Mouse (Mus musculus): ENCODE data around the gene Slc3a2. TPM values are rescaled to one million over a fixed set of nuclear protein-coding genes. Genes with fewer than 3 reads are reported as not detected.

The Slc3a2 gene
- polyA plus RNA-seq, 1 experiment from 2014 or later: 128 TPM

- no peak for ATAC-seq (ENCODE audit: insufficient number of reproducible peaks, low FRiP score, low TSS enrichment, low read depth)
- H3K4me3 ChIP-seq (replicated peaks): no peak overlapping the region
- H3K4me2 ChIP-seq (replicated peaks): no peak overlapping the region
- H3K36me3 ChIP-seq: peaks cover 49% of the 10 kb centered on the region
- peaks cover 28% of the 10 kb centered on the region for H3K4me1 ChIP-seq
- 92% methylated on average over 7 of the region's 7 CpGs for WGBS
- H3K27ac ChIP-seq (replicated peaks): no peak overlapping the region; the same call in 1 of the 2 replicates
- H3K9me3 ChIP-seq (replicated peaks): no peaks in the 10 kb centered on the region
- H3K9ac ChIP-seq: no peak overlapping the region
- H3K27me3 ChIP-seq: no peaks in the 10 kb centered on the region
These were observed 16.2 kb downstream of the Slc3a2 start for GRCm38 (mm10) chr19:8706930-8707329.

- no peak for ATAC-seq (ENCODE audit: insufficient number of reproducible peaks, low FRiP score, low TSS enrichment, low read depth)
- H3K9me3 ChIP-seq (replicated peaks): no peaks in the 10 kb centered on the region
- 70% methylated on average over 7 of the region's 7 CpGs for WGBS
These were observed 17.0 kb downstream of the Slc3a2 start for GRCm38 (mm10) chr19:8706132-8706667.

DNA sequence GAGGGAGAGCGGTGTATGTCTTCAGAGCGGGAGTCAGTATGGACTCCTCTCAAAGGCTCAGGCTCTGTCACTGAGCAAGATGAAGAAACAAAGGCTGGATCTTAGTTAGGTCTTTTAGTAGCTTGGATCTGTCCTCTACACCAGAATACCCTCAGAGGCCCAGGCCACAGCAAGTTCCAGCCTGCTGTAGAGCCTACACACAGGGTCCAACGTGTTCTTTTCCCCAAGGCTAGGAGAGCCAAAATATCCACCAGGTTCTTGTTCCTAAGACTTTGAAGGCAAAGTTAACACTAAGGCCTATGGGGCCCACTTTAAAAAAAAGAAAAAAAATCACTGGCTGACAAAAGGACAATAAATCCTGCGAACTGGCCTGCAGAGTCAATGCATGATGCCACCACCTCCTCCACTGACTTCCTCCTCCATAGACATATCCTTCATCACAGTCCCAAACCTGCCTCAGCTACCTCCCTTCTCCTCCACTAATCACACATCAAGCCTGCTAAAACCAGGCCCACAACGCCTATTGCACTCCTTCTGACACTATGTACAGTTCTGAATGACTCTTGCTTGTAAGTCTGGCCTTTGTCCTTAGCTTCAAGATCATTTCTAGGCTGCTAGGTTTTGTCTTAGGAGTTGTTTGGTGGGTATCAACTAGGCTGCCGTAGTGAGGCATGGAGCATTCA is 18.0 kb downstream of the Slc3a2 start:
- Histone ChIP-seq H3K9me3 (replicated peaks) (no peaks in the 10 kb centered on the region), H3K36me3 (peaks cover 37% of the 10 kb centered on the region), H3K4me3 (replicated peaks) (no peak overlapping the region), H3K9ac (no peak overlapping the region), H3K27ac (replicated peaks) (peak overlapping the region; percentile 17; the same call in 1 of the 2 replicates), H3K4me1 (peaks cover 11% of the 10 kb centered on the region), H3K4me2 (replicated peaks) (no peak overlapping the region), H3K27me3 (no peaks in the 10 kb centered on the region)
- no peak for ATAC-seq (ENCODE audit: insufficient number of reproducible peaks, low FRiP score, low TSS enrichment, low read depth)
- 72% methylated on average over 6 of the region's 6 CpGs for WGBS

More at GRCm38 (mm10) chr19:8706132-8706667, 17.0 kb downstream of the Slc3a2 start:
- Histone ChIP-seq H3K4me2 (replicated peaks) (no peak overlapping the region), H3K27ac (replicated peaks) (no peak overlapping the region), H3K4me3 (replicated peaks) (no peak overlapping the region), H3K36me3 (peaks cover 45% of the 10 kb centered on the region), H3K4me1 (peaks cover 21% of the 10 kb centered on the region), H3K9ac (no peak overlapping the region), H3K27me3 (no peaks in the 10 kb centered on the region)

DNA sequence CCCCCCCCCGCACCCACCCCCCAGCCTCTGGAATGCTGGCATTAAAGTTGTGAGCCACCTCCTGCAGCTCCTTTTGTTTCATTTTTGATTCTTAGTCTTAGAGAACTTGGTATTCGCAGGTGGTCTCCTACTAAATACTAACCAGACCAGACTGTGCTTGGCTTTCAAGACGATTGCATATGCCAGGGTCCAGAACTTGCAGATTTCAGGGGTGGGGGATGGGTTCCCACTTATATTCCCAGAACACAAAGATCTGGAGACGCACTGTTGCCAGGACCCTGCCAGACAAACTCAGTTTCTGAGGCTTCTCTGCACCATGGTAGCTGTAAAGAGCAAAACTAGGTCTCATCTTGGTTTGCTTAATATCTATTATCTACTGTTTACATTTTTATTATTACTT is 19.6 kb downstream of the Slc3a2 start:
- no peak for ATAC-seq (ENCODE audit: insufficient number of reproducible peaks, low FRiP score, low TSS enrichment, low read depth)
- Histone ChIP-seq H3K4me2 (replicated peaks) (no peak overlapping the region), H3K36me3 (peaks cover 21% of the 10 kb centered on the region), H3K9me3 (replicated peaks) (no peaks in the 10 kb centered on the region), H3K4me3 (replicated peaks) (no peak overlapping the region), H3K27me3 (no peaks in the 10 kb centered on the region), H3K4me1 (no peaks in the 10 kb centered on the region), H3K27ac (replicated peaks) (no peak overlapping the region), H3K9ac (no peak overlapping the region)
- 40% methylated on average over 4 of the region's 4 CpGs for WGBS

DNA sequence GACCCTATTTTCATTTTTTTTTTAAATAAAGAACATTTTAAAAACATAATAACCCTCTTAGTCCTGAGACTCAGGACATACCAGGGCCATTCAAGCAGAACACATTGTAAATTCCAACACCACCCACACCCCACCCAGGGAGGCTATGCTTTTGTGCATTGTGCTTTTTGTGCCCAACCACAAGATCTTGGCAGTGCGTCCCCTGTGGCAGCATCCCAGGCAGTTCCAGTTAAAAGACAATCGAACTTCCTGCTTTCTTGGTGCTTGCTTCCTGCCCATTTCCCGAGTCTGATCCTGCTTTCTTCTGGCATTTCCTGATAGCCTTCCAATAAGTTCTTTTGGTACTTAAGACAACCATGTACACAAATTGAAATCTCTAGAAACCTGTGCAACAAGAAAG is 20.7 kb downstream of the Slc3a2 start:
- H3K4me2 ChIP-seq (replicated peaks): no peak overlapping the region
- no peaks in the 10 kb centered on the region for H3K4me1 ChIP-seq
- no peak overlapping the region for H3K4me3 ChIP-seq (replicated peaks)
- H3K9ac ChIP-seq: no peak overlapping the region
- WGBS: 31% methylated on average over 3 of the region's 3 CpGs
- no peaks in the 10 kb centered on the region for H3K27me3 ChIP-seq
- ATAC-seq (ENCODE audit: insufficient number of reproducible peaks, low FRiP score, low TSS enrichment, low read depth): no peak
- H3K9me3 ChIP-seq (replicated peaks): no peaks in the 10 kb centered on the region
- peaks cover 10% of the 10 kb centered on the region for H3K36me3 ChIP-seq
- peak overlapping the region; percentile 56 for H3K27ac ChIP-seq (replicated peaks)

- no peak for ATAC-seq (ENCODE audit: insufficient number of reproducible peaks, low FRiP score, low TSS enrichment, low read depth)
- Histone ChIP-seq H3K36me3 (no peaks in the 10 kb centered on the region), H3K4me1 (no peaks in the 10 kb centered on the region), H3K27ac (replicated peaks) (no peak overlapping the region), H3K9ac (no peak overlapping the region), H3K9me3 (replicated peaks) (no peaks in the 10 kb centered on the region), H3K4me2 (replicated peaks) (no peak overlapping the region), H3K4me3 (replicated peaks) (no peak overlapping the region), H3K27me3 (no peaks in the 10 kb centered on the region)
- 77% methylated on average over 9 of the region's 9 CpGs for WGBS
These were observed 23.5 kb downstream of the Slc3a2 start for GRCm38 (mm10) chr19:8699652-8700051.

GRCm38 (mm10) chr19:8695330-8695729 is 27.8 kb downstream of the Slc3a2 start:
- no peak overlapping the region for H3K4me3 ChIP-seq (replicated peaks)
- no peak for ATAC-seq (ENCODE audit: insufficient number of reproducible peaks, low FRiP score, low TSS enrichment, low read depth)
- H3K27ac ChIP-seq (replicated peaks): no peak overlapping the region
- H3K4me1 ChIP-seq: no peaks in the 10 kb centered on the region
- no peaks in the 10 kb centered on the region for H3K27me3 ChIP-seq
- no peak overlapping the region for H3K4me2 ChIP-seq (replicated peaks)
- 40% methylated on average over 6 of the region's 6 CpGs for WGBS
- H3K36me3 ChIP-seq: no peaks in the 10 kb centered on the region
- no peak overlapping the region for H3K9ac ChIP-seq
- no peaks in the 10 kb centered on the region for H3K9me3 ChIP-seq (replicated peaks)

- no peak for ATAC-seq (ENCODE audit: insufficient number of reproducible peaks, low FRiP score, low TSS enrichment, low read depth)
- Histone ChIP-seq H3K36me3 (no peaks in the 10 kb centered on the region), H3K4me2 (replicated peaks) (no peak overlapping the region), H3K27ac (replicated peaks) (no peak overlapping the region), H3K4me3 (replicated peaks) (no peak overlapping the region), H3K27me3 (no peaks in the 10 kb centered on the region), H3K9me3 (replicated peaks) (no peaks in the 10 kb centered on the region), H3K4me1 (no peaks in the 10 kb centered on the region), H3K9ac (no peak overlapping the region)
- 75% methylated on average over 5 of the region's 5 CpGs for WGBS
These were observed 30.4 kb downstream of the Slc3a2 start for GRCm38 (mm10) chr19:8692740-8693139.

GRCm38 (mm10) chr19:8691871-8692539 is 31.2 kb downstream of the Slc3a2 start:
- WGBS: 54% methylated on average over 9 of the region's 9 CpGs

DNA sequence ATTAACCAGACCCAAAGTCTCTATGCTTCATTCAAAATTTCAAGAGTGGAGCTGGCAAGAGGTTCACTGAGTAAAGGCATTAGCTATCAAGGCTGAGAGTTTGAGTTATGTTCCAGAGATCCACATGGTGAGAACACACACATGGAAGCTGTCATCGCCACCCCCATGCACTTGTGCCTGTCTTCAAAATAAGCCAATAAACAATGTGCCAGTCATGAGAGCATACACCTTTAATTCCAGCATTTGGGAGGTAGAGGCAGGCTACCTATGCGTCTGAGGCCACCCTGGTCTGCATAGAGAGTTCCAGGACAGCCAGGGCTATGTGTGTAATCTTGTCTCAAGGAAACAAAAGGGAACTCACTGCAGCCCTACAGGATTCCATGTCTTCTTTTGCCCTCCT is 39.5 kb downstream of the Slc3a2 start:
- WGBS: 78% methylated on average over 2 of the region's 2 CpGs
- Histone ChIP-seq H3K27ac (replicated peaks) (no peak overlapping the region), H3K4me1 (peaks cover 19% of the 10 kb centered on the region), H3K27me3 (no peaks in the 10 kb centered on the region), H3K9ac (no peak overlapping the region), H3K9me3 (replicated peaks) (no peaks in the 10 kb centered on the region), H3K4me3 (replicated peaks) (no peak overlapping the region), H3K36me3 (no peaks in the 10 kb centered on the region), H3K4me2 (replicated peaks) (no peak overlapping the region)
- no peak for ATAC-seq (ENCODE audit: insufficient number of reproducible peaks, low FRiP score, low TSS enrichment, low read depth)

More at GRCm38 (mm10) chr19:8691871-8692539, 31.2 kb downstream of the Slc3a2 start:
- Histone ChIP-seq H3K27ac (replicated peaks) (0 out of 2 replicates have a peak overlapping the region, but pooled peaks have one; percentile 14), H3K4me3 (replicated peaks) (no peak overlapping the region), H3K9me3 (replicated peaks) (no peaks in the 10 kb centered on the region), H3K9ac (no peak overlapping the region), H3K27me3 (no peaks in the 10 kb centered on the region), H3K36me3 (no peaks in the 10 kb centered on the region), H3K4me2 (replicated peaks) (no peak overlapping the region), H3K4me1 (no peaks in the 10 kb centered on the region)
- no peak for ATAC-seq (ENCODE audit: insufficient number of reproducible peaks, low FRiP score, low TSS enrichment, low read depth)

DNA sequence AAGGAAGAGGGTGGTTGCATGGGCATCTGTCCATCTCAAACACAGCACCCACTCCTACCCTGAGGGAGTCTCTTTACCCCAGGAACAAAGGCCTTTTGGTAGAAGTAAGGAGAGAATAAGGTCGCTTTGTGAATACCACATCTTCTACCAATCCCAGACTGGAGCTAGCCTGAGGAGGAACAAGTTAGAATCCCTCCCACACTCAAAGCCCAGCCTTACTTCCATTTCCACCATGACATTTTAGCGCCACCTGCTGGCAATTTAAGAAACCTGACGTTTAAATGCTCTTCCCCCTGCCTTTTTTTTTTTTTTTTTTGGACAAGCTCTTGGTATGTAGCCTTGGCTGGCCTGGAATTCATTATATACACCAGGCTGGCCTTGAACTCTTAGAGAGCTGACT is 40.2 kb downstream of the Slc3a2 start:
- Histone ChIP-seq H3K36me3 (no peaks in the 10 kb centered on the region), H3K27ac (replicated peaks) (no peak overlapping the region), H3K9me3 (replicated peaks) (no peaks in the 10 kb centered on the region), H3K4me1 (peaks cover 21% of the 10 kb centered on the region), H3K4me3 (replicated peaks) (no peak overlapping the region), H3K9ac (no peak overlapping the region), H3K4me2 (replicated peaks) (no peak overlapping the region), H3K27me3 (no peaks in the 10 kb centered on the region)
- WGBS: 0% methylated on average over 3 of the region's 3 CpGs
- peak; percentile 48; the same call in 1 of the 2 replicates for ATAC-seq (ENCODE audit: insufficient number of reproducible peaks, low FRiP score, low TSS enrichment, low read depth)

All from embryonic facial prominence, embryonic 15.5 days (tissue).